Mouse (Mus musculus): Measurements from ENCODE around the gene Tbx6. TPM values are rescaled to one million over a fixed set of nuclear protein-coding genes. Genes with fewer than 3 reads are reported as not detected.

Gene Tbx6
- 2.1 and 4.3 TPM in 2 replicates for total RNA-seq (2015; ENCODE audit: low replicate concordance)
- 2.6 and 2.7 TPM in 2 replicates for total RNA-seq (2017; ENCODE audit: low replicate concordance)

GRCm38 (mm10) chr7:126780971-126781635 lies at the start of gene Tbx6:
Tbx6 (plus strand) TSS chr7:126781483.
- ATAC-seq (replicated peaks; ENCODE audit: low FRiP score, poor library complexity, severe bottlenecking), result no peak

GRCm38 (mm10) chr7:126736122-126736521 lies 45.2 kb upstream of the Tbx6 start:
- no peak for ATAC-seq (replicated peaks; ENCODE audit: low FRiP score, poor library complexity, severe bottlenecking)

- ATAC-seq (replicated peaks; ENCODE audit: low FRiP score, poor library complexity, severe bottlenecking), result no peak
Measured at GRCm38 (mm10) chr7:126739551-126739950, 41.7 kb upstream of the Tbx6 start.

DNA sequence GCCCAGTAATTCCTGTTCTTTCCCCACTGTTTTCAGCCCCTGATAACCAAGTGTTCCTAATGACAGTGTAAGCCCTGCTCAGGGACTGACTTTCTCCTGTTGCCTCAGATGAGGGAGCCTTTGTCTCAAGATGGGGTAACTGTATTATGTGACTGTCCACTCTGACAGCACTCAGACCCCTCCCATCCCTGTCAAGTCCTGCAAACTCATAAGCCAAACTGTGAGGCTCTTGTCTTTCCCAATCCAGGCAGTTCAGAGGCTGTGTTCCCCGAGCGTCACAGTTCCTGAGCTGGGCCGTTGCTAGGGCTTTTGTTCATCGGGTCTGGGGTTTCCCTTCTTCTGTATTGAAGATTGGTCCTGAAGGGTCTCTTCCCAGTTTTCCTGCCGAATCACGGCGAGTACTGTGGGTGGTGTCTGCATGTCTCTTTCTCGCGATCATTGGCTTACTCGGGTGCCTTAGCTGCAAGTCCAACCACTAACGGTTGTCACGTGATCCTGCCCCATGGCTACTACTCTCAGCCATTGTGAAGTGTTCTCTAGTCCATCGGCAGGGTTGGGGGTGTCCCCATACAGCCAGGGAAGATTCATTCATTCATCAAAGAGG lies 41.0 kb upstream of the Tbx6 start:
- no peak for ATAC-seq (replicated peaks; ENCODE audit: low FRiP score, poor library complexity, severe bottlenecking)

DNA sequence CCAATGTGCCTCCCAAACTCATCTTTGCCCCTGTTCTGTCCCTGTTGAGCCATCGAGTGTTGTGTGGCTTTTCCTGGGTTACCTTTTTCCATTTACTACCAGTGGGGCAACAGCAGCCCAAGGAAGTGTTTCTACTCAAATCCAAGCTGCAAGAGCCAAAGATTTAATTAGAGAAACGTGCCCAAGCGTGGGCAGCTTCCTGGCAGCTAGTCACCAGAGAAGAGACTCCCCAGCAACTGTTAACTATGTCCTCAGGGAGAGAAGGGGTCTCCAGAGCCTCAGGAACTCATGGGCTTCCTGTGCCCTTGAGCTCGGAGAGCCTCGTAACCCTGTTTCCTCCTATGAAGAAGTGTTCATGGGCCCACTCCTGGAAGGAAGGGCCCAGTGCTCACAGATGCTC lies 40.3 kb upstream of the Tbx6 start:
- ATAC-seq (replicated peaks; ENCODE audit: low FRiP score, poor library complexity, severe bottlenecking), result no peak

- no peak for ATAC-seq (replicated peaks; ENCODE audit: low FRiP score, poor library complexity, severe bottlenecking)
Measured at GRCm38 (mm10) chr7:126741452-126741851, 39.8 kb upstream of the Tbx6 start.

- no peak for ATAC-seq (replicated peaks; ENCODE audit: low FRiP score, poor library complexity, severe bottlenecking)
Measured at GRCm38 (mm10) chr7:126741964-126742482, 39.3 kb upstream of the Tbx6 start.

- no peak for ATAC-seq (replicated peaks; ENCODE audit: low FRiP score, poor library complexity, severe bottlenecking)
Measured at GRCm38 (mm10) chr7:126746066-126746465, 35.2 kb upstream of the Tbx6 start.

GRCm38 (mm10) chr7:126746798-126747197 lies 34.5 kb upstream of the Tbx6 start:
- ATAC-seq (replicated peaks; ENCODE audit: low FRiP score, poor library complexity, severe bottlenecking), result no peak

DNA sequence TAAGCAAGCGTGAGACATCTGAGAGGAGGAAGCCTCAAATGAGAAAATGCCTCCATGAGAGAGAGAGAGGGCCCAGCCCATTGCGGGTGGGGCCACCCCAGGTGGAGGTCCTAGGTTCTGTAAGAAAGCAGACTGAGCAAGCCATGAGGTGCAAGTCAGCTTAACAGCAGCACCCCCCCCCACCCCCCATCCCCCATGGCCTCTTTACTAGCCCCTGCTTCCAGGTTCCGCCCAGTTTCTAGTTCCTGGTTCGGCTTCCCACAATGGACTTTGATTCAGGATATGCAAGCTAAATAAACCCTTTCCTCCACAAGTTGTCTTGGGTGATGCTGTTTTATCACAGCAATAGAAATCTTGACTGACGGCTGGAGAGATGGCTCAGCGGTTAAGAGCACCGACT lies 32.5 kb upstream of the Tbx6 start:
- no peak for ATAC-seq (replicated peaks; ENCODE audit: low FRiP score, poor library complexity, severe bottlenecking)

DNA sequence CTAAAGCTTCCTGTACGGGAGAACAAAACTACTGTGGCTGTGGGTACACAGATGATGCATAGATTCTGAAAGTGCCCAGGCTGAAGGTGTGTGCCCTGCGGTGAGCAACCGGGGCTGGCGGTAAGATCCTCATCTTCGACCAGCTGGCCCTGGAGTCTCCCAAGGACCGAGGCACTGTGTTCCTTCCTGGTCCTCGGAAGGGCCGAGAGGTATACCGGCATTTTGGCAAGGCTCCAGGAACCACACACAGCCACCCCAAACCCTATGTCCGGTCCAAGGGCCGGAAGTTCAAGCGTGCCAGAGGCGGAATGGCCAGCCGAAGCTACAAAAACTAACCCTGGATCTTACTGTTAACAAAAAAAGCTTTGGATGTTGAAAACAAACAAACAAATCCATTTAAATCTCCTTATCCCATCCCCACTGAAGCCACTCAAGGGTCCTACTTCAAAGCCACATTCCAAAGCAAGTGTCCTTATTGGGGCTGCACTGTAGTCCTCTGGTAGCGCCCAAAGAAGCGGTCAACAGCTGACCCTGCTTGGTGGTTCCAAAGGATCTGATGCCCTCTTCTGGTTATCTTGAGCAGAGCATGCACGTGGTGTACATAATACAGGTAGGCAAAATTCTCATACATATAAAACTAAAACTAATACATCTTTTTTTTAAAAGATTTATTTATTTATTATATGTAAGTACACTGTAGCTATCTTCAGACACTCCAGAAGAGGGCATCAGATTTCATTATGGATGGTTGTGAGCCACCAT lies 31.5 kb upstream of the Tbx6 start:
- no peak for ATAC-seq (replicated peaks; ENCODE audit: low FRiP score, poor library complexity, severe bottlenecking)

DNA sequence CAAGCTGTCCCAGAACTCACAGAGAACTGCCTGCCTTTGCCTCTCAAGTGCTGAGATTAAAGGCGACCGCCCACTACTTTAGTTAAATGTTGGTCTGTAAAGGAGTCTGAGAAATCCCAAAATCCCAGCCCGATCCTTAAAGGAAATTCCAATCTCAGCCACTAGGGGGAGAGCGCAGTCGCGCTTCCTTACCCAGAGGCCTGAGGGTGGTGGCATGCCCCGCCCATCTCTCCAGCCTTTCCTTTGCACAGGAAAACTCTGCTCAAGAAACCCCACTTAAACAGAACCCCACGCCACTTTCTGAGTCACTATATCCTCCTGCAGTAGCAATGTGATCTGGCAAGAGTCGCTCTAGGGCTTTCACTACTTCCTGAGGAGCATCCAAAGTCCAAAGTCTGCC lies 26.4 kb upstream of the Tbx6 start:
- ATAC-seq (replicated peaks; ENCODE audit: low FRiP score, poor library complexity, severe bottlenecking), result peak; percentile 77

DNA sequence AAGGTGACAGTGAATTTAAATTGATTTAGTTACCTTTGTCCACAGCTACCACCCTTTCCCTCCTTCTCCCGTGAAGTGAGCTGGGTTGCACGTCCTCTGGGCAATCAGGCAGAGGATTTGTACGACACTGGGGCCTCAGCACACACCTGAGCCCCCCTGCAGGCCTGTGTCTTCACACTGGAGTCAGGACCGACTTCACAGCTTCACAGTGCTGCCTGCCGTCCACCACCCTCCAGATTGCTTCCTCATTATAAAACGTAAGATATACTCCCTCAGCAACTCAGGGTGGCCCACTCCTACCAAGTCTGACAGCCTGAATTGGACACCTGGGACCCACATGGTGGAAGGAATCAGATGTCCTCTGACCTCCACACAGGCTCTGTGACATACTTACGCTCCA lies 22.7 kb upstream of the Tbx6 start:
- ATAC-seq (replicated peaks; ENCODE audit: low FRiP score, poor library complexity, severe bottlenecking), result no peak

GRCm38 (mm10) chr7:126759050-126759671 lies 22.1 kb upstream of the Tbx6 start, which contains the start of gene Mapk3:
Mapk3 (plus strand) TSS chr7:126759601.
- ATAC-seq (replicated peaks; ENCODE audit: low FRiP score, poor library complexity, severe bottlenecking), result peak; percentile 88

- peak; percentile 54 for ATAC-seq (replicated peaks; ENCODE audit: low FRiP score, poor library complexity, severe bottlenecking)
Measured at GRCm38 (mm10) chr7:126759672-126760390, 21.5 kb upstream of the Tbx6 start.

DNA sequence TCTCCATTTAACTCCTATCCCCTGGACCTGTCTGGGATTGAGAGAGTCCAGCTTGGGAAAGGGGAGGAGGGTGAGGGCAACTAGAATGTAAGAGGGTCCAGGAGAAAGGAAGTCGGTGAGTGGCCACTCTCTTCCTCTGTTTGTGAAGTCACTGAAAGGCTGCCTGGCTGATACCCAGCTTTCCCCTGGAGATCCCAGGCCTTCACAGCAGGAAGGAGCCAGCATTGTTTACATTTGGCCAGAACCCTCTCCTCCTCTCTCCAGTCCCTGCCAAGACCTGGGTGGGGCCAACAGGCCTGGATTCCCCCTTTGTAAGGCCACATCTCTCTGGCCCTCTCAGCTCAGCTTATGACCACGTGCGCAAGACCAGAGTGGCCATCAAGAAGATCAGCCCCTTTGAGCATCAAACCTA lies 20.9 kb upstream of the Tbx6 start:
- no peak for ATAC-seq (replicated peaks; ENCODE audit: low FRiP score, poor library complexity, severe bottlenecking)

DNA sequence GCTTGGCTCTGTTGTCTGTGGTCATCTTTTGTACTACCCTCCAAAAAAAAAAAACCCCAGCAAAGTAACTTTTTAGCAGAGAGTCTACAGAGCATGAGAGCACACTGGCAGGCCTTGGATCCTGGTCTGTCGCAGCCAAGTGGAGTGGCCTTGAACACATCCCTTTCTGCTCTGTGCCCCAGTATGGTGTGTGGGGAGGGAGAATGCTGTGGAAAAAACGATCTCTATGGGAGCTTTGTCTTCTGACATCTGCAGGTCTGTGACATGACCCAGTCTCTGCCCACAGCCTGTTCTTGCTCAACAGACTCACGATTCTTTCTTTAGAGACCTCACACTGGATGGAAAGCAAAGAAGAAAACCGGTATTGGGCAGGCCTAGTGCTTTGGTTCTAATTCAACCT lies 20.3 kb upstream of the Tbx6 start:
- no peak for ATAC-seq (replicated peaks; ENCODE audit: low FRiP score, poor library complexity, severe bottlenecking)

- no peak for ATAC-seq (replicated peaks; ENCODE audit: low FRiP score, poor library complexity, severe bottlenecking)
Measured at GRCm38 (mm10) chr7:126761529-126762067, 19.7 kb upstream of the Tbx6 start.

GRCm38 (mm10) chr7:126762471-126763008 lies 18.7 kb upstream of the Tbx6 start:
- no peak for ATAC-seq (replicated peaks; ENCODE audit: low FRiP score, poor library complexity, severe bottlenecking)
